Mouse (Mus musculus): Measurements from ENCODE around the gene Gadd45b.

DNA sequence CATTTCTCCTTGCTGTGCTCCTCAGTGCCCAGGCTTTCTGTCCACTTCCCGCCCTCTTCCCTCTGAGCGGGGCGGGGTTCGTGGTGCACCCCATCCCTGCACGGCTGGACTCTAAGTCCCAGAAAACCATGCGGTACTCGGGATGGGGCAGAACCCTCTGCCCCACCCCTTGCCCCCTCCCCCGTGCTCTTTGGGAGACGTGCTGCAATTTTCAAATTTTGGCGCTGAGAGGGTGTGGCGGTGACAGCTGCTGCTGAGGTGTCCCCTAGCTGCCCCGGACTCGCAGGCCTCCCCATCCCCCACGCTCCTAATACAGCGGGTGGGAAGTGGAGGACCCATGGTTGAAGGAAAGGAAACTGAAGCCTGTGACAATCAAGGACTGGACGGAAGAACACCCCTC, 8.0 kb upstream of the Gadd45b start:
- TF ChIP-seq GATA1 (IDR thresholded peaks at IDR 0.05; ENCODE audit: borderline replicate concordance, low read length) = no peak
- TF ChIP-seq FLI1 (IDR thresholded peaks at IDR 0.05; ENCODE audit: low read length) = no peak
